Mouse (Mus musculus): ENCODE data around the gene Plch2.

- TF ChIP-seq CTCF (IDR thresholded peaks at IDR 0.05; ENCODE audit: low read depth) (no peak), EP300 (IDR thresholded peaks at IDR 0.05; ENCODE audit: low read depth) (no peak; the same call in 1 of the 2 replicates)
Measured at GRCm38 (mm10) chr4:154963901-154964580, 92.5 kb downstream of the Plch2 start, which contains the start of gene Pank4.

All from liver, embryonic 14.5 days (tissue).